ENCODE assay signal across 49 mouse cellular contexts in the genomic region with DNA sequence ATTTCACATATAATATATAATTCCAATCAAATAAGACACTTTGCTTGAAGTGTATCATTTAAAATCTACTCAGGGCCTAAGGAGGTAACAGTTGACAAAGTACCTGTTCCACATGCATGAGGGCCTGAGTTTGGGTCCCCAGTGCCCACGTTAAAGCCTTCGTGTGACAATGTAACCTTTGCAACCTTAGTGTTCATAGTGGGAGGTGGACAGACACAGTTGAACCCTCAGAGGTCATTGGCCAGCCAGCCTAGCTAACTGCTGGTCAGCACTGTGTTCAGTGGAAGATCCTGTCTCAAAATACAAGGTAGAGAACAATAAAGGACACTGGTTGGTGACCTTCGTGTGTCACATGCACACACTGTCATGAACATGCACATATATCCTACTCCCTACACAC. TPM values are rescaled to one million over a fixed set of nuclear protein-coding genes. Genes with fewer than 3 reads are reported as not detected.
"Had no signal": no experiment of that assay in that cellular context is flagged by ENCODE, and none has a peak within 500 bp of the region (broad histone marks: within the 10 kb centered on the region; RNA-seq: fewer than 3 reads in every experiment).

No protein-coding gene starts in this region.

- H3K27ac ChIP-seq: heart, embryonic 13.5 days; heart, embryonic 15.5 days; hindbrain, embryonic 10.5 days; hindbrain, embryonic 12.5 days; hindbrain, embryonic 13.5 days; hindbrain, embryonic 14.5 days; hindbrain, embryonic 15.5 days; hindbrain, postnatal 0 days; intestine, embryonic 15.5 days; kidney, embryonic 15.5 days; kidney, postnatal 0 days; layer of hippocampus, adult 2 months; left cerebral cortex, adult 2 months had no signal

- H3K27me3 ChIP-seq: heart, embryonic 12.5 days; heart, embryonic 13.5 days; heart, embryonic 15.5 days; hindbrain, embryonic 12.5 days; hindbrain, embryonic 13.5 days; hindbrain, embryonic 15.5 days; intestine, embryonic 15.5 days; kidney, embryonic 15.5 days had no signal

- H3K9ac ChIP-seq: heart, embryonic 12.5 days; heart, embryonic 13.5 days; heart, embryonic 15.5 days; hindbrain, embryonic 12.5 days; hindbrain, embryonic 13.5 days; hindbrain, embryonic 14.5 days; hindbrain, embryonic 15.5 days; intestine, embryonic 15.5 days; kidney, embryonic 15.5 days had no signal

- DNase-seq: heart, postnatal 10 days; heart, postnatal 36 days; heart, postnatal 4 days; kidney, adult 11 months; kidney, adult 18-20 months; kidney, adult 2 months; kidney, adult 8-10 months; kidney, adult 9 months; kidney, postnatal 10 days; kidney, postnatal 14 days; kidney, postnatal 25 days; kidney, postnatal 36 days; kidney, postnatal 4 days; layer of hippocampus, adult 9-11 months; layer of hippocampus, postnatal 36 days had no signal

- H3K4me1 ChIP-seq: heart, embryonic 15.5 days; hindbrain, embryonic 12.5 days; hindbrain, embryonic 13.5 days; hindbrain, embryonic 15.5 days; intestine, embryonic 15.5 days had no signal

- H3K4me2 ChIP-seq: heart, embryonic 11.5 days; heart, embryonic 12.5 days; heart, embryonic 13.5 days; heart, embryonic 15.5 days; hindbrain, embryonic 12.5 days; hindbrain, embryonic 13.5 days; hindbrain, embryonic 14.5 days; hindbrain, embryonic 15.5 days; intestine, embryonic 15.5 days; kidney, embryonic 15.5 days had no signal

- H3K4me3 ChIP-seq: heart, embryonic 12.5 days; heart, embryonic 13.5 days; heart, embryonic 15.5 days; hindbrain, embryonic 10.5 days; hindbrain, embryonic 12.5 days; hindbrain, embryonic 13.5 days; hindbrain, embryonic 15.5 days; intestine, embryonic 15.5 days; kidney, embryonic 15.5 days; layer of hippocampus, adult 2 months; left cerebral cortex, adult 2 months had no signal

- H3K36me3 ChIP-seq: heart, embryonic 12.5 days; heart, embryonic 13.5 days; heart, embryonic 15.5 days; hindbrain, embryonic 10.5 days; hindbrain, embryonic 12.5 days; hindbrain, embryonic 13.5 days; hindbrain, embryonic 15.5 days; intestine, embryonic 15.5 days; kidney, embryonic 15.5 days had no signal

- ATAC-seq: hindbrain, embryonic 16.5 days; hindbrain, postnatal 0 days; inflammation-experienced regulatory T-cells, adult 6 months; intestine, embryonic 15.5 days; intestine, embryonic 16.5 days; intestine, postnatal 0 days had no signal

- H3K9me3 ChIP-seq: heart, embryonic 13.5 days; heart, embryonic 15.5 days; hindbrain, embryonic 10.5 days; hindbrain, embryonic 12.5 days; hindbrain, embryonic 15.5 days; intestine, embryonic 15.5 days; kidney, embryonic 15.5 days had no signal

RNA-seq across cellular contexts. Expression of a gene that starts 4.2 kb away (rescaled TPM):
- total RNA-seq: heart, postnatal 10 days; heart, postnatal 25 days; heart, postnatal 36 days; heart, postnatal 4 days; hematopoietic stem cell, adult 5-6 weeks; hindbrain, postnatal 0 days; layer of hippocampus, adult 18-20 months; layer of hippocampus, adult 2 months; layer of hippocampus, adult 8-10 months; layer of hippocampus, postnatal 10 days; layer of hippocampus, postnatal 14 days; layer of hippocampus, postnatal 25 days; layer of hippocampus, postnatal 36 days; left cerebral cortex, adult 18-20 months; left cerebral cortex, adult 2 months had no signal
- polyA plus RNA-seq: heart, embryonic 11.5 days; heart, embryonic 12.5 days; heart, embryonic 13.5 days; heart, embryonic 14.5 days; heart, embryonic 15.5 days; heart, postnatal 0 days; hindbrain, embryonic 10.5 days; hindbrain, embryonic 11.5 days; hindbrain, embryonic 12.5 days; hindbrain, embryonic 13.5 days; hindbrain, embryonic 14.5 days; hindbrain, embryonic 15.5 days; hindbrain, postnatal 0 days; inflammation-experienced regulatory T-cells, adult 6 months; intestine, embryonic 14.5 days; intestine, embryonic 15.5 days; intestine, embryonic 16.5 days; intestine, postnatal 0 days; kidney, adult 2 months; kidney, embryonic 14.5 days; kidney, embryonic 16.5 days; kidney, postnatal 0 days; large intestine, adult 2 months had no signal
